Mouse (Mus musculus) spleen, adult 2 months (tissue): ENCODE measurements around the gene Cfap126.

Source experiments
- CTCF ChIP-seq: fragments of 200-500 bp; IDR thresholded peaks from 2 replicates; pipeline ENCODE4 v1.5.1; 2011; ENCODE audit warnings: mild to moderate bottlenecking, inconsistent platforms; ENCODE audit not compliant: insufficient read depth, insufficient read length, insufficient replicate concordance; ENCODE audit errors: extremely low read depth
- POLR2A ChIP-seq: fragments of 200-500 bp; IDR thresholded peaks from 2 replicates; pipeline ENCODE4 v1.6.1; 2011; ENCODE audit warnings: low read depth, low read length, inconsistent platforms

DNA sequence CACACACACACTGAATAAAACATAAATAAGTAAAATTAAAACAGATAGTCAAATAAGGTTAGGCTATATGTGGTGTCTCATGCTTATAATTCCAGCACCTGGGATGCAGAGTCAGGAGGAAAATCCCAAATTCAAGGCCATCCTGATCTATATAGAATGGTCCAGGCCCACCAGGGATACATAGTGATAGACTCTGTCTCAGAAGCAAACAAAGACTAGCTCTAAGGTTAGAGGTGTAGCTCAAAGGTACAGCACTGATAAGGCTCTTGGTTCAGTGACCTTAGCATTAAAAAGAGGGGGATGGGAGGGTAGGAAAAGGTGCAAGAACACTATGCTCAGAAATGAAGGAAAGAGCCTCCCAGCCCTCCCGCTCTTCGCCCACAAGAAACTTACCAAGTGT lies 21.9 kb downstream of the Cfap126 start:
- TF ChIP-seq CTCF (no peak), POLR2A (no peak)
